Mouse (Mus musculus): ENCODE results near the gene Spata13. TPM values are rescaled to one million over a fixed set of nuclear protein-coding genes. Genes with fewer than 3 reads are reported as not detected.

The Spata13 gene
- polyA plus RNA-seq, 1 experiment, result 1.2 TPM

DNA sequence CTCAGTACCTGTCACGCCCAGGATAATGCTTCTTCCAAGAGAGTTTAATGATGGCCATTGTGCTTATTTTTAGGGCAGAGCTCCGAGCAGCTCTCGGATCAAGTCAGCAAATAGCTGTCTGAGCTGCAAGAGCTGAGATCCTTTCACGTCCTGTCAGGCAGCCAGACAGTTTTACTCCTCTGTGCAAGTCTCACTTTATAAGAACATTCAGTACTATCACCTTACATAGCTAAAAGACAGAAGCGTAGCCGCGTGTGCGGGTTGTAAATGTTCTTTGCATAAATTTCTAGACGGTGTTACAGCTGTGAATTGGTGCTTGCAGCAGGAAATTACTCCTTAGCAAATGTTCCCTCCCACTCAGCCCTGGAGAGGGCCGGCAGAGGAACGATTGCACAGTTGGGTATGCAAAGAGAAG, 59.3 kb downstream of the Spata13 start:
- Histone ChIP-seq H3K27me3 (ENCODE audit: control insufficient read depth, insufficient read depth, insufficient read length) (peaks cover 54% of the 10 kb centered on the region), H3K4me3 (no peak overlapping the region), H3K4me2 (ENCODE audit: low read depth) (no peak overlapping the region), H3K79me2 (ENCODE audit: control insufficient read depth, insufficient read depth) (no peaks in the 10 kb centered on the region), H3ac (ENCODE audit: control insufficient read depth, insufficient read length) (no peak overlapping the region), H3K36me3 (ENCODE audit: control insufficient read depth, insufficient read depth) (no peaks in the 10 kb centered on the region)
- TF ChIP-seq REST (IDR thresholded peaks at IDR 0.05; ENCODE audit: insufficient read depth, insufficient read length) (no peak), MAX (IDR thresholded peaks at IDR 0.05; ENCODE audit: low read depth) (no peak), TCF3 (IDR thresholded peaks at IDR 0.05; ENCODE audit: insufficient read length, low read depth) (no peak), USF1 (IDR thresholded peaks at IDR 0.05; ENCODE audit: low read depth) (no peak), E2F4 (IDR thresholded peaks at IDR 0.05; ENCODE audit: insufficient read depth) (no peak), SRF (IDR thresholded peaks at IDR 0.05; ENCODE audit: control insufficient read depth, insufficient read length, low read depth) (no peak), MYOG (IDR thresholded peaks at IDR 0.05; ENCODE audit: control insufficient read depth in 1 of 3, insufficient read depth in 1 of 3, insufficient read length in 2 of 3, low read depth in 2 of 3) (no peak), POLR2AphosphoS2 (IDR thresholded peaks at IDR 0.05; ENCODE audit: insufficient read length, low read depth) (no peak), TCF12 (IDR thresholded peaks at IDR 0.05; ENCODE audit: insufficient read depth, poor library complexity, severe bottlenecking) (no peak)

DNA sequence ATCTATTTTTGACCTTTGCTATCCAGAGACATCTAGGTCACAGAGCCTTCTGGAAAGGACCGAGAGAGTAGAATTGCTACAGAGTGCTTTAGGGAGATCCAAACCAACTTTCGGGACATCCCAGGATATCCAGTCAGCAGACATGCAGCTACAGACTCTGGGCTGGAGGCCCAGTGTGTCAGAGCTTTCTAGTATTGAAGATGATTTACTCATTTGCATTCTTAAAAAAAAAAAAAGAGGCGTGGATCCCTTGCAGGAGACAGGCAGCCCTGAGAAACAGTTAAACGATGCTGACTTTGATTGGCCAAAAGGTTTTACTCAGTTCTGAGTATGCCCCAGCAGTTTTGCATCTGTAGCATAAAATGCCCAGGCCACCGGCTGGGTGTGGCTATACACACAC, 59.9 kb downstream of the Spata13 start:
- no peak overlapping the region for H3ac ChIP-seq (ENCODE audit: control insufficient read depth, insufficient read length)
- peaks cover 54% of the 10 kb centered on the region for H3K27me3 ChIP-seq (ENCODE audit: control insufficient read depth, insufficient read depth, insufficient read length)
- no peak for TF ChIP-seq USF1 (IDR thresholded peaks at IDR 0.05; ENCODE audit: low read depth)
- no peak for TF ChIP-seq TCF12 (IDR thresholded peaks at IDR 0.05; ENCODE audit: insufficient read depth, poor library complexity, severe bottlenecking)
- H3K4me3 ChIP-seq, result no peak overlapping the region
- no peak overlapping the region for H3K4me2 ChIP-seq (ENCODE audit: low read depth)
- H3K79me2 ChIP-seq (ENCODE audit: control insufficient read depth, insufficient read depth), result no peaks in the 10 kb centered on the region
- H3K36me3 ChIP-seq (ENCODE audit: control insufficient read depth, insufficient read depth), result no peaks in the 10 kb centered on the region

DNA sequence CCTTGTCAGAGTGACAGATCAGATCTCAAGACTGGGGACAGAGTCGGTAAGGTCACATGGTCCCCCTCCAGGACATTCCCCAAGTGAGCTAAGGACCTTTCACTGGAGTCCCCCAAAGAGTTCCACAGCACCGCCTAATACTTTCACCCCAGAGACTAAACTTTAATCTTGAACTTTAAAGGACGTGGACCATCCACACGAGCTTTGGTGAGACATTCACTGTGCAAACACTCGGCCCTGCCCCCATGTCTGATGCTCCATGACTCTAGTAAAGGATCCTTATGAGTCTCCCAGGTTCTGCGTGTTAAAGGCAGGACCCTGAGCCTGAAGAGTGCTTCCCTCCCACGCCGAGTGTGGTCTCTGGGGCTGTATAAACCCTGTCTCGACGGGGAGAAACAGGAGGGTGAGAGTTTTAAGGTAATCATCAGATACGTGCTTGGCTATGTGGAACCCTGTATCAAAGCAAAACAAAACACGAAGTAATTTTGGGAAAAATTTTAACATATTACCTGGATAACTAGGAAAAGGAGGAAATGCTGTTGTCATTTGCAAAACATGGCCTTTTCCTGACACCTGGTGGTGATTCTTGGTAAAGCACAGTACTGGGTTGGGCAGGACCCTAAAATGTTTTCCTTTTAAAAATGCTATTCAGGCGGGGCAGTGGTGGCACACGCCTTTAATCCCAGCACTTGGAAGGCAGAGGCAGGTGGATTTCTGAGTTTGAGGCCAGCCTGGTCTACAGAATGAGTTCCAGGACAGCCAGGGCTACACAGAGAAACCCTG, 60.6 kb downstream of the Spata13 start:
- Histone ChIP-seq H3K27me3 (ENCODE audit: control insufficient read depth, insufficient read depth, insufficient read length) (peaks cover 55% of the 10 kb centered on the region), H3K4me2 (ENCODE audit: low read depth) (no peak overlapping the region), H3K4me3 (no peak overlapping the region), H3K79me2 (ENCODE audit: control insufficient read depth, insufficient read depth) (no peaks in the 10 kb centered on the region), H3K36me3 (ENCODE audit: control insufficient read depth, insufficient read depth) (no peaks in the 10 kb centered on the region), H3ac (ENCODE audit: control insufficient read depth, insufficient read length) (no peak overlapping the region)
- TF ChIP-seq MYOG (IDR thresholded peaks at IDR 0.05; ENCODE audit: control insufficient read depth in 1 of 3, insufficient read depth in 1 of 3, insufficient read length in 2 of 3, low read depth in 2 of 3) (no peak), CEBPB (IDR thresholded peaks at IDR 0.05; ENCODE audit: insufficient read depth, poor library complexity, severe bottlenecking) (no peak), MYOD1 (IDR thresholded peaks at IDR 0.05; ENCODE audit: control insufficient read depth in 1 of 3, insufficient read length in 2 of 3, low read depth in 2 of 3) (no peak), E2F4 (IDR thresholded peaks at IDR 0.05; ENCODE audit: insufficient read depth) (no peak), SRF (IDR thresholded peaks at IDR 0.05; ENCODE audit: control insufficient read depth, insufficient read length, low read depth) (no peak), POLR2AphosphoS2 (IDR thresholded peaks at IDR 0.05; ENCODE audit: insufficient read length, low read depth) (no peak), USF1 (IDR thresholded peaks at IDR 0.05; ENCODE audit: low read depth) (no peak), POLR2A (IDR thresholded peaks at IDR 0.05; ENCODE audit: insufficient read length, low read depth) (no peak), MAX (IDR thresholded peaks at IDR 0.05; ENCODE audit: low read depth) (no peak)

DNA sequence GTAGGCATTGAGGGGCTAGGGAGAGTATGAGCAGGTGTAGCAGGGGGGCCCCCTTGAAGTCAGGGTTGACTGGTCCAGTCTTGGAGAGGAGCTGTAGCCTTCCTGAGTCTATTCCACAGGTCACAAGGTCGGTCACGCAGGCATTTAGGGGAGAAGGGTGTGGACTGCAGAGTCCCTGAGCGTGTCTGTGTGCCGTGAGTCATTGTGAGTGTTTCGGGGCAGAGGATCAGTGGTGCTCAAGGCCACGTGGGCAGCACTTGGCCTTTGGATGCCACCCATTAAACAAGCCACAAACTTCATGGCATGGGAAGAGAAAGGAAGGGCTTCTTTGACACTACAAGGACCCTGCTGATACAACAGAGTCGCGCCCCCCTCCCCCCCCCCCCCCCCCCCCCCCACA, 63.5 kb downstream of the Spata13 start:
- TF ChIP-seq USF1 (IDR thresholded peaks at IDR 0.05; ENCODE audit: low read depth) (peak; percentile 1), MAX (IDR thresholded peaks at IDR 0.05; ENCODE audit: low read depth) (no peak)
- H3K79me2 ChIP-seq (ENCODE audit: control insufficient read depth, insufficient read depth), result no peaks in the 10 kb centered on the region
- H3K4me2 ChIP-seq (ENCODE audit: low read depth), result no peak overlapping the region
- no peak overlapping the region for H3ac ChIP-seq (ENCODE audit: control insufficient read depth, insufficient read length)
- peaks cover 33% of the 10 kb centered on the region for H3K27me3 ChIP-seq (ENCODE audit: control insufficient read depth, insufficient read depth, insufficient read length)
- no peaks in the 10 kb centered on the region for H3K36me3 ChIP-seq (ENCODE audit: control insufficient read depth, insufficient read depth)
- no peak overlapping the region for H3K4me3 ChIP-seq

DNA sequence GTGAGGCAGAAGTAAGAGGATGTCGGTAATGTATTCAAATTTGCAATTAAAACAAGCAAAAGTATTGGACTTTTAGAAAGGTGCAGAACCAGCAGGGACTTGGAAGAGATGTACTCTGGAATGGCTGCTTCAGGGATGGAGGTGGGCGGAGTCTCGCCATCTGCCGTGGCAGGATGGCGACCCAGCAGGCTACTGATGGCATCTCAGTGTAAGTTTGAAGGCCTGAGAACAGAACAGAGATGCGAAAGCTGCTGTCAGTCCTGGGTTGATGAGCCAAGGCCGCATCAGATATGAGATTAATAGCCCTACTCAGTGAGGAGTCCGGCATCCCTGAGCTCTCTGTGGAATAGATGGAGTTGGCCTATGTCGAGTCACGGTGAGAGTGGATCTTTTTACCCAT, 65.2 kb downstream of the Spata13 start:
- no peaks in the 10 kb centered on the region for H3K79me2 ChIP-seq (ENCODE audit: control insufficient read depth, insufficient read depth)
- TF ChIP-seq TCF3 (IDR thresholded peaks at IDR 0.05; ENCODE audit: insufficient read length, low read depth) (no peak), MYOG (IDR thresholded peaks at IDR 0.05; ENCODE audit: control insufficient read depth in 1 of 3, insufficient read depth in 1 of 3, insufficient read length in 2 of 3, low read depth in 2 of 3) (no peak), USF1 (IDR thresholded peaks at IDR 0.05; ENCODE audit: low read depth) (no peak), POLR2AphosphoS2 (IDR thresholded peaks at IDR 0.05; ENCODE audit: insufficient read length, low read depth) (no peak), E2F4 (IDR thresholded peaks at IDR 0.05; ENCODE audit: insufficient read depth) (no peak), MYOD1 (IDR thresholded peaks at IDR 0.05; ENCODE audit: control insufficient read depth in 1 of 3, insufficient read length in 2 of 3, low read depth in 2 of 3) (no peak), REST (IDR thresholded peaks at IDR 0.05; ENCODE audit: insufficient read depth, insufficient read length) (no peak), CEBPB (IDR thresholded peaks at IDR 0.05; ENCODE audit: insufficient read depth, poor library complexity, severe bottlenecking) (no peak), POLR2A (IDR thresholded peaks at IDR 0.05; ENCODE audit: insufficient read length, low read depth) (no peak), MAX (IDR thresholded peaks at IDR 0.05; ENCODE audit: low read depth) (no peak), TCF12 (IDR thresholded peaks at IDR 0.05; ENCODE audit: insufficient read depth, poor library complexity, severe bottlenecking) (no peak), SRF (IDR thresholded peaks at IDR 0.05; ENCODE audit: control insufficient read depth, insufficient read length, low read depth) (no peak)
- H3K4me2 ChIP-seq (ENCODE audit: low read depth), result no peak overlapping the region
- no peak overlapping the region for H3ac ChIP-seq (ENCODE audit: control insufficient read depth, insufficient read length)
- no peak overlapping the region for H3K4me3 ChIP-seq
- H3K27me3 ChIP-seq (ENCODE audit: control insufficient read depth, insufficient read depth, insufficient read length), result peaks cover 35% of the 10 kb centered on the region
- H3K36me3 ChIP-seq (ENCODE audit: control insufficient read depth, insufficient read depth), result no peaks in the 10 kb centered on the region
